Mouse (Mus musculus) forebrain, embryonic 10.5 days (tissue): ENCODE results near the gene Pmp22. TPM values are rescaled to one million over a fixed set of nuclear protein-coding genes. Genes with fewer than 3 reads are reported as not detected.

Source experiments
- DNase-seq: peaks from one replicate; pipeline ENCODE4 v3.0.0-alpha.2; 2017; ENCODE audit warnings: low spot score; ENCODE audit errors: extremely low spot score
- H3K27ac ChIP-seq: fragments of 300-500 bp; sonication (generic); 2 replicates; pipeline ENCODE4 v1.5.1; 2016; ENCODE audit warnings: mild to moderate bottlenecking
- H3K27me3 ChIP-seq: fragments of 300-500 bp; sonication (generic); 2 replicates; pipeline ENCODE4 v1.6.1; 2016; ENCODE audit warnings: mild to moderate bottlenecking; ENCODE audit not compliant: poor library complexity, severe bottlenecking
- H3K36me3 ChIP-seq: fragments of 300-500 bp; sonication (generic); replicated peaks from 2 replicates; pipeline ENCODE4 v1.6.1; 2016; ENCODE audit warnings: mild to moderate bottlenecking, moderate library complexity
- H3K4me1 ChIP-seq: fragments of 300-500 bp; sonication (generic); 2 replicates; pipeline ENCODE4 v1.6.1; 2016
- H3K4me3 ChIP-seq: fragments of 300-500 bp; sonication (generic); 2 replicates; pipeline ENCODE4 v1.5.1; 2016; ENCODE audit warnings: mild to moderate bottlenecking, moderate library complexity
- H3K9me3 ChIP-seq: fragments of 300-500 bp; sonication (generic); 2 replicates; pipeline ENCODE4 v1.6.1; 2016; ENCODE audit warnings: mild to moderate bottlenecking, moderate library complexity
- WGBS: fragments of 180-500 bp; shearing (Covaris S2); methylation state at CpG from one replicate; pipeline ENCODE4 v1.1.7; 2016; 5-methylcytosine and 5-hydroxymethylcytosine counted together
- polyA plus RNA-seq: library from polyadenylated mRNA; unstranded; fragments of >200 nt; fragmentation: Nextera tagmentation; extraction: Ambion mirVana; gene quantifications from 2 replicates; pipeline ENCODE4 v1.2.1, GENCODE M21; 2016

Pmp22 gene
- polyA plus RNA-seq, 1 experiment from 2014 or later: 12.9 TPM

DNA sequence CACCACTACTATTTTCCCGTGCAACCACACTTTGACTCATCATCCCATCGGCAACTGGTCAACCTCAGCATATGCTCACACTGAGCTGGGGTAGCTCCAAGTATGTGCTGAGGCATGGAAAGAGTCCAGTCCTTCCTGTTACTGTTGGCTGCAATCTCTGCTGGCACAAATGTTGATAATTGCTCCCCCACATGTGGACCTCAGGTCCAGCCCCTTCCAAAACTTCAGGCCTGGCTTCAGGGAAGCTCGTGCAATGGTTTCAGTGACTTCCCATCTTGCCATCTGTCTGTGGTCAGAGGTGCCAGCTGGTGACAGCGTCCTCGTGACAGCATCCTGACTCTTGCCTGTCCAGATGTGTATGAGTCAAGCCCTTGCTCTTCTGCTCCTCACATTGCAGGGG, 44.8 kb downstream of the Pmp22 start:
- Histone ChIP-seq H3K27me3 (0 out of 2 replicates have a peak, but pooled peaks cover 6% of the 10 kb centered on the region), H3K27ac (no peak overlapping the region), H3K9me3 (no peaks in the 10 kb centered on the region), H3K36me3 (no peaks in the 10 kb centered on the region), H3K4me1 (peaks cover 6% of the 10 kb centered on the region; the same call in 1 of the 2 replicates), H3K4me3 (no peak overlapping the region)
- 86% methylated on average over 5 of the region's 5 CpGs for WGBS
- peak; percentile 7 for DNase-seq

DNA sequence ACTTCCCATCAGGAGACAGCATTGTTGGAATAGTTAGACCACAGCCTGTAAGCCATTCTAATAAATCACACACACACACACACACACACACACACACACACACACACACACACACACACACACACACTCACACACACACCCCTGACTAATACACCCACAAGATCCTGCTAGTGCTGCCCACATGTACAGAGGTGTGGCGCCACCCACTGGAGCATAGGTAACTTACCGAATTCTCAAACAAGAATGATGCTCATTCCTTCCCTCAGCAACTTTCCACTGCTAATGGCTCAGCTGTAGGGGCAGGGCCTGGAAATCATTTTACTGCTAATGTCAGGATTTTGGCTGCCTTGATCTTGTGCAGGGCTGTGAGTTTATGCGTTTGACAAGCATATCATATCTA, 46.5 kb downstream of the Pmp22 start:
- no peak for DNase-seq
- WGBS: 57% methylated on average over 3 of the region's 3 CpGs

DNA sequence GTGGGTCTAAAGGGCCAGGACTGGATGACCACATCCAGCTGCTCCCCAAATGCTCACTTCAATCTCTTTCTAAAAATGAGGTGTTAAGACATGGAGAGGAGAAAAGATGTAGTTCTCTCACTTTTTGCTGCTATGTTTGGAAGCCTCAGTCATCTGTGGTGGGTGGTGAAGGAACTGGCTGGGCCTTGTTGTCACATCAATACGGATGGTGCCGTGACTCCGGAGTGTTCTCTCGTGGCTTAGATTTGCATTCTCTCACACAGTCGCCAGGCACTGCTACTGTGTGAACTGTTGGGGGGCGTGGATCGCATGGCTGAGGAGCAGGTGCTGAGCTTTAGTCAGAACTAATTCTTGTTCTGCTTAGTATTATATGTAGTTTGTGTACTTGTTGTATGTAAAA, 47.6 kb downstream of the Pmp22 start:
- 0 out of 2 replicates have a peak, but pooled peaks cover 6% of the 10 kb centered on the region for H3K27me3 ChIP-seq
- WGBS: 89% methylated on average over 7 of the region's 7 CpGs
- no peak overlapping the region for H3K27ac ChIP-seq
- no peaks in the 10 kb centered on the region for H3K36me3 ChIP-seq
- no peaks in the 10 kb centered on the region for H3K9me3 ChIP-seq
- no peak overlapping the region for H3K4me3 ChIP-seq
- peak; percentile 5 for DNase-seq
- peaks cover 10% of the 10 kb centered on the region; the same call in 1 of the 2 replicates for H3K4me1 ChIP-seq

More for the DNA sequence above, 46.5 kb downstream of the Pmp22 start:
- Histone ChIP-seq H3K27me3 (0 out of 2 replicates have a peak, but pooled peaks cover 6% of the 10 kb centered on the region), H3K27ac (no peak overlapping the region), H3K4me3 (no peak overlapping the region), H3K4me1 (peaks cover 2% of the 10 kb centered on the region; the same call in 1 of the 2 replicates), H3K9me3 (no peaks in the 10 kb centered on the region), H3K36me3 (no peaks in the 10 kb centered on the region)

GRCm38 (mm10) chr11:63180262-63181101, 51.7 kb downstream of the Pmp22 start:
- Histone ChIP-seq H3K4me1 (peaks cover 10% of the 10 kb centered on the region; the same call in 1 of the 2 replicates), H3K4me3 (no peak overlapping the region), H3K27me3 (peaks cover 9% of the 10 kb centered on the region; the same call in 1 of the 2 replicates), H3K36me3 (no peaks in the 10 kb centered on the region), H3K27ac (no peak overlapping the region), H3K9me3 (no peaks in the 10 kb centered on the region)
- 41% methylated on average over 7 of the region's 7 CpGs for WGBS
- no peak for DNase-seq

- WGBS: 89% methylated on average over 7 of the region's 7 CpGs
Measured at GRCm38 (mm10) chr11:63188803-63189202, 60.0 kb downstream of the Pmp22 start.

GRCm38 (mm10) chr11:63198070-63198469, 69.3 kb downstream of the Pmp22 start:
- Histone ChIP-seq H3K36me3 (no peaks in the 10 kb centered on the region), H3K27ac (0 out of 2 replicates have a peak overlapping the region, but pooled peaks have one; percentile 15), H3K4me3 (no peak overlapping the region), H3K9me3 (peaks cover 22% of the 10 kb centered on the region), H3K4me1 (peaks cover 12% of the 10 kb centered on the region; the same call in 1 of the 2 replicates), H3K27me3 (no peaks in the 10 kb centered on the region)
- 26% methylated on average over 4 of the region's 4 CpGs for WGBS
- DNase-seq: no peak

More at GRCm38 (mm10) chr11:63188803-63189202, 60.0 kb downstream of the Pmp22 start:
- Histone ChIP-seq H3K36me3 (no peaks in the 10 kb centered on the region), H3K4me1 (no peaks in the 10 kb centered on the region), H3K4me3 (no peak overlapping the region), H3K9me3 (no peaks in the 10 kb centered on the region), H3K27ac (no peak overlapping the region), H3K27me3 (no peaks in the 10 kb centered on the region)
- no peak for DNase-seq

DNA sequence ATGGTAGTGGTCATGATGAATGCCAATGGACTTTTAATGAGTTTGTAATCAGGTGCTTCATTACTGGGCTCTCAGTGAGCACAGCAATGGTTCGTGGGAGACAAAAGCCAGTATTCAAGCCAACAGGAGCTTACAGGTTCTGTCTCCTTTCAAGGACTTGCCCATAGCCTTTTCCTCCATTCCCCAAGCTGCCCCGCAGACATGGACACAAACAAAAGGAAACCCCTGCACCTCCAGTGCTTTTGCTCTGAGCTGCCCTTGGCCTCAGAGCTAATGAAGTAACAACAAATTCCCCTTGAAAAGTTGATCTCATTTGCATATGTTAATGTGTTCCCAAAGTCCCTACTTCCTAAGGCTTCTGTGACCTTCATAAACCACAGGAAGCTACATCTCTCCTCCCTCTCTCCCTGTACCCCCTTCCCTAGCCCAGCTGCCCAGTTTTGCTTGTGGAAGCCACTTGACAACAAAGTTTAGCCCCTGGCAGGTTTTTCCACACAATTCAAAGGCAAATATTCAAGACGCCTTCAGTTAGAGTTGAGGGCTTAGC, 73.3 kb downstream of the Pmp22 start:
- Histone ChIP-seq H3K27me3 (no peaks in the 10 kb centered on the region), H3K36me3 (no peaks in the 10 kb centered on the region), H3K27ac (peak overlapping the region; percentile 30; the same call in 1 of the 2 replicates), H3K4me3 (no peak overlapping the region), H3K4me1 (peaks cover 12% of the 10 kb centered on the region; the same call in 1 of the 2 replicates), H3K9me3 (peaks cover 22% of the 10 kb centered on the region)
- WGBS: 66% methylated on average over 3 of the region's 3 CpGs
- no peak for DNase-seq

Other genes starting within 250 kb of the Pmp22 start
- 36.1 and 40.7 TPM in 2 replicates for gene Tvp23b, start 249.5 kb upstream of the Pmp22 start, polyA plus RNA-seq
- not detected in 2 replicates for gene Cdrt4, start 177.8 kb upstream of the Pmp22 start, polyA plus RNA-seq
- gene Tekt3, start 67.3 kb upstream of the Pmp22 start, polyA plus RNA-seq: not detected in 2 replicates